Comparison of ENCODE assay signal across 8 mouse cellular contexts in the genomic region with DNA sequence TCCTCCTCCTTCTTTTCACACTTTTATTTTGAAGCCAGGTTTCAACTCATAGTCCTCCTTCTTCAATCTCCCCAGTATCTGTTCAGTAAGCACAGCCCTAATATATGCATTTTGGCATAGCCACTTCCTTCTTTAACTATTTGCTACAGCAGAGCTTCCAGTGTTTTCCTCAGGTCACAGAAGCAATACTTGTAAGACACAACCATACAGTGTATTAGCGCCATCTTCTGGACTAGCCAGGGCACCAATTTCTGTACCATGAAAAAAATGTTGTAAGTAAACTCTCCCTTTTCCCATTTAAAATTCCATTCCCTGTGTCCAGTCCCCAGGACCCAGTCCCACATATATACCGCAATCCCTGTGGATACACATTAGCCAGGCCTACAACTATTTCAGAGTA. TPM values are rescaled to one million over a fixed set of nuclear protein-coding genes. Genes with fewer than 3 reads are reported as not detected.
A peak's percentile ranks its signal among the peaks of the same experiment; 100 is the strongest.
DNase-seq lines count a peak whose midpoint lies in the region; ATAC-seq lines count a peak whose summit lies in the region.

No protein-coding gene starts in this region.

- H3K4me1 ChIP-seq in liver, embryonic 11.5 days (replicated peaks; ENCODE audit: control insufficient read depth, insufficient read depth, low read length) = no peaks in the 10 kb centered on the region
- H3K4me1 ChIP-seq in hindbrain, embryonic 12.5 days = no peaks in the 10 kb centered on the region

- no peak; the same call in 1 of the 2 replicates for ATAC-seq in liver, embryonic 11.5 days (replicated peaks; ENCODE audit: low FRiP score)
- ATAC-seq in hindbrain, embryonic 12.5 days (ENCODE audit: low FRiP score) = 0 out of 2 replicates have a peak, but pooled peaks have one; percentile 22

- no peak overlapping the region for H3K27ac ChIP-seq in liver, embryonic 11.5 days (ENCODE audit: low read depth, low read length)
- H3K27ac ChIP-seq in hindbrain, embryonic 12.5 days = no peak overlapping the region

- H3K36me3 ChIP-seq in liver, embryonic 11.5 days (ENCODE audit: control insufficient read depth, insufficient read depth, low read length) = no peaks in the 10 kb centered on the region
- H3K36me3 ChIP-seq in hindbrain, embryonic 12.5 days = no peaks in the 10 kb centered on the region; the same call in 1 of the 2 replicates

- WGBS in liver, embryonic 11.5 days = 7% methylated on average over 2 of the region's 2 CpGs
- WGBS in hindbrain, embryonic 12.5 days = 17% methylated on average over 2 of the region's 2 CpGs

- H3K4me2 ChIP-seq in liver, embryonic 11.5 days = no peak overlapping the region
- H3K4me2 ChIP-seq in hindbrain, embryonic 12.5 days (replicated peaks) = no peak overlapping the region

- no peaks in the 10 kb centered on the region for H3K27me3 ChIP-seq in liver, embryonic 11.5 days (replicated peaks; ENCODE audit: control insufficient read depth, insufficient read depth, low read length)
- no peaks in the 10 kb centered on the region for H3K27me3 ChIP-seq in hindbrain, embryonic 12.5 days

- no peak overlapping the region for H3K4me3 ChIP-seq in liver, embryonic 11.5 days (ENCODE audit: low read depth, low read length)
- no peak overlapping the region for H3K4me3 ChIP-seq in hindbrain, embryonic 12.5 days

- no peaks in the 10 kb centered on the region for H3K9me3 ChIP-seq in liver, embryonic 11.5 days (ENCODE audit: control insufficient read depth, low read length)
- H3K9me3 ChIP-seq in hindbrain, embryonic 12.5 days (replicated peaks) = no peaks in the 10 kb centered on the region

- DNase-seq in liver = peak; percentile 38
- DNase-seq in liver, embryonic 11.5 days (ENCODE audit: low spot score) = no peak
- peak; percentile 73 for DNase-seq in adrenal gland, postnatal 14 days
- peak; percentile 70 for DNase-seq in embryo, embryonic 9.5 days (ENCODE audit: extremely low spot score)
- peak; percentile 24 for DNase-seq in layer of hippocampus, adult 9-11 months
- DNase-seq in lung, postnatal 25 days (ENCODE audit: low spot score) = peak; percentile 50
- peak; percentile 41 for DNase-seq in right cerebral cortex, postnatal 14 days

- no peak overlapping the region for H3K9ac ChIP-seq in liver, embryonic 11.5 days (ENCODE audit: low read depth, low read length)
- H3K9ac ChIP-seq in hindbrain, embryonic 12.5 days = no peak overlapping the region

RNA-seq across cellular contexts. Expression of gene Caprin2, which starts 17.9 kb away (rescaled TPM):
- polyA plus RNA-seq in liver, embryonic 11.5 days (2014; fragmentation: Nextera tagmentation; extraction: Ambion mirVana) = 7.9 and 10.3 TPM in 2 replicates
- 9.6 and 13.6 TPM in 2 replicates for total RNA-seq in adrenal gland, postnatal 14 days (2021)
- 19.1 and 21.4 TPM in 2 replicates for polyA plus RNA-seq in hindbrain, embryonic 12.5 days (2016; fragmentation: Nextera tagmentation; extraction: Ambion mirVana)

RNA-seq across cellular contexts. Expression of gene Sinhcaf, which starts 32.3 kb away (rescaled TPM):
- 102 and 104 TPM in 2 replicates for polyA plus RNA-seq in liver, embryonic 11.5 days (2014; fragmentation: Nextera tagmentation; extraction: Ambion mirVana)
- total RNA-seq in adrenal gland, postnatal 14 days (2021) = 25.6 and 34.7 TPM in 2 replicates
- polyA plus RNA-seq in hindbrain, embryonic 12.5 days (2016; fragmentation: Nextera tagmentation; extraction: Ambion mirVana) = 164 and 166 TPM in 2 replicates
